ENCODE assay signal across 27 mouse cellular contexts in the genomic region with DNA sequence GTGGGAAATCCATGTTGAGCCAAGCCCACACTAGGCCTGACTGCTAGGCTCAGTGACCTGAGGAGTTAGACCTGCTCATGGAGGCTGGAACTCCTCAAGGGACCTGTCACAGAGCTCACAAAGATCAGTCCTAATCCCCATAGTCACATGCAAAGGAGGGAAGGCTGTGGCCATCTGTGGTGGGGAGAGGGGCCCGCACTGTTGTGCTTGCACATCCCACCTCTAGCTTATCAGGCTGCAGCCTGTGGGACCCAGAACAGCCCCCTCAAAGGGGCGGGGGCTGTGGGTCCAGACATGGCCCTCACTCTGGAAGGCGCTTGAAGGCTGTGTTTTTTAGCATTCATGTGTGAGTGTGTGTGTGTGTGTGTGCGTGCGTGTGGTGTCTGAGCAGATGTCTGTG.
A peak's percentile ranks its signal among the peaks of the same experiment; 100 is the strongest.
DNase-seq lines count a peak whose midpoint lies in the region; ATAC-seq and TF ChIP-seq lines count a peak whose summit lies in the region.
"Had no signal": no experiment of that assay in that cellular context is flagged by ENCODE, and none has a peak within 500 bp of the region (broad histone marks: within the 10 kb centered on the region; RNA-seq: fewer than 3 reads in every experiment).

No protein-coding gene starts in this region.

- H3K27me3 ChIP-seq in forebrain, embryonic 12.5 days: no peaks in the 10 kb centered on the region
- H3K27me3 ChIP-seq in forebrain, embryonic 13.5 days: no peaks in the 10 kb centered on the region; the same call in 1 of the 2 replicates
- H3K27me3 ChIP-seq in hindbrain, postnatal 0 days (ENCODE audit: insufficient read depth, low read length): no peaks in the 10 kb centered on the region
- peaks cover 54% of the 10 kb centered on the region for H3K27me3 ChIP-seq in hindbrain, embryonic 13.5 days
- H3K27me3 ChIP-seq in liver, embryonic 11.5 days (replicated peaks; ENCODE audit: control insufficient read depth, insufficient read depth, low read length): peaks cover 4% of the 10 kb centered on the region; the same call in 1 of the 2 replicates
- H3K27me3 ChIP-seq: embryonic facial prominence, embryonic 12.5 days; Patski had no signal

- 0 out of 2 replicates have a peak, but pooled peaks have one; percentile 3 for ATAC-seq in forebrain, embryonic 12.5 days (ENCODE audit: low FRiP score)
- no peak for ATAC-seq in forebrain, embryonic 13.5 days
- ATAC-seq in hindbrain, postnatal 0 days: 0 out of 2 replicates have a peak, but pooled peaks have one; percentile 10
- ATAC-seq in hindbrain, embryonic 13.5 days (ENCODE audit: low FRiP score): no peak
- ATAC-seq in liver, embryonic 11.5 days (replicated peaks; ENCODE audit: low FRiP score): no peak
- ATAC-seq: liver, embryonic 12.5 days; liver, postnatal 0 days; Patski had no signal

- no peaks in the 10 kb centered on the region for H3K36me3 ChIP-seq in forebrain, embryonic 12.5 days (replicated peaks)
- H3K36me3 ChIP-seq in forebrain, embryonic 13.5 days (ENCODE audit: poor library complexity, severe bottlenecking): no peaks in the 10 kb centered on the region
- no peaks in the 10 kb centered on the region for H3K36me3 ChIP-seq in hindbrain, postnatal 0 days (ENCODE audit: insufficient read depth, low read length)
- H3K36me3 ChIP-seq in hindbrain, embryonic 13.5 days: no peaks in the 10 kb centered on the region
- no peaks in the 10 kb centered on the region for H3K36me3 ChIP-seq in liver, embryonic 11.5 days (ENCODE audit: control insufficient read depth, insufficient read depth, low read length)
- H3K36me3 ChIP-seq: embryonic facial prominence, embryonic 12.5 days; G1E; heart, embryonic 13.5 days; limb, embryonic 12.5 days; liver, embryonic 12.5 days had no signal

- H3K4me2 ChIP-seq in forebrain, embryonic 12.5 days: no peak overlapping the region
- H3K4me2 ChIP-seq in forebrain, embryonic 13.5 days: no peak overlapping the region
- no peak overlapping the region for H3K4me2 ChIP-seq in hindbrain, postnatal 0 days (ENCODE audit: low read depth, low read length)
- H3K4me2 ChIP-seq in hindbrain, embryonic 13.5 days: no peak overlapping the region
- H3K4me2 ChIP-seq in liver, embryonic 11.5 days: no peak overlapping the region
- H3K4me2 ChIP-seq: embryonic facial prominence, embryonic 12.5 days; heart, embryonic 13.5 days; limb, embryonic 12.5 days; liver, embryonic 12.5 days had no signal

- WGBS in forebrain, embryonic 12.5 days: 69% methylated on average over 5 of the region's 5 CpGs
- 76% methylated on average over 5 of the region's 5 CpGs for WGBS in forebrain, embryonic 13.5 days
- 71% methylated on average over 5 of the region's 5 CpGs for WGBS in hindbrain, postnatal 0 days
- WGBS in hindbrain, embryonic 13.5 days: 76% methylated on average over 5 of the region's 5 CpGs
- 75% methylated on average over 5 of the region's 5 CpGs for WGBS in liver, embryonic 11.5 days

- peaks cover 64% of the 10 kb centered on the region for H3K4me1 ChIP-seq in forebrain, embryonic 12.5 days
- peaks cover 53% of the 10 kb centered on the region for H3K4me1 ChIP-seq in forebrain, embryonic 13.5 days
- no peaks in the 10 kb centered on the region for H3K4me1 ChIP-seq in hindbrain, postnatal 0 days (ENCODE audit: insufficient read depth, low read length)
- peaks cover 37% of the 10 kb centered on the region for H3K4me1 ChIP-seq in hindbrain, embryonic 13.5 days (replicated peaks)
- no peaks in the 10 kb centered on the region for H3K4me1 ChIP-seq in liver, embryonic 11.5 days (replicated peaks; ENCODE audit: control insufficient read depth, insufficient read depth, low read length)
- H3K4me1 ChIP-seq: liver, embryonic 12.5 days; megakaryocyte, embryonic 14.5 days had no signal

- no peak for TF ChIP-seq CTCF in hindbrain, postnatal 0 days (IDR thresholded peaks at IDR 0.05; ENCODE audit: low read depth)

- no peak overlapping the region for H3K9ac ChIP-seq in forebrain, embryonic 12.5 days
- H3K9ac ChIP-seq in forebrain, embryonic 13.5 days: no peak overlapping the region
- no peak overlapping the region for H3K9ac ChIP-seq in hindbrain, postnatal 0 days (replicated peaks; ENCODE audit: low read length)
- no peak overlapping the region for H3K9ac ChIP-seq in hindbrain, embryonic 13.5 days
- H3K9ac ChIP-seq in liver, embryonic 11.5 days (ENCODE audit: low read depth, low read length): no peak overlapping the region
- H3K9ac ChIP-seq: embryonic facial prominence, embryonic 12.5 days; heart, embryonic 13.5 days; limb, embryonic 12.5 days; liver, embryonic 12.5 days; liver, postnatal 0 days had no signal

- H3K4me3 ChIP-seq in forebrain, embryonic 12.5 days (replicated peaks): no peak overlapping the region
- no peak overlapping the region for H3K4me3 ChIP-seq in forebrain, embryonic 13.5 days
- no peak overlapping the region for H3K4me3 ChIP-seq in hindbrain, postnatal 0 days (ENCODE audit: low read length)
- H3K4me3 ChIP-seq in hindbrain, embryonic 13.5 days: no peak overlapping the region
- H3K4me3 ChIP-seq in liver, embryonic 11.5 days (ENCODE audit: low read depth, low read length): no peak overlapping the region
- H3K4me3 ChIP-seq: embryonic facial prominence, embryonic 12.5 days; heart, adult 2 months; heart, embryonic 13.5 days; limb, embryonic 12.5 days; liver, embryonic 12.5 days; megakaryocyte, embryonic 14.5 days had no signal

- H3K27ac ChIP-seq in forebrain, embryonic 12.5 days: 0 out of 2 replicates have a peak overlapping the region, but pooled peaks have one; percentile 86
- H3K27ac ChIP-seq in forebrain, embryonic 13.5 days: no peak overlapping the region
- no peak overlapping the region for H3K27ac ChIP-seq in hindbrain, postnatal 0 days
- H3K27ac ChIP-seq in hindbrain, embryonic 13.5 days: no peak overlapping the region
- H3K27ac ChIP-seq in liver, embryonic 11.5 days (ENCODE audit: low read depth, low read length): no peak overlapping the region
- H3K27ac ChIP-seq: embryonic facial prominence, embryonic 12.5 days; heart, adult 2 months; heart, embryonic 13.5 days; liver, embryonic 12.5 days had no signal

- H3K9me3 ChIP-seq in forebrain, embryonic 12.5 days: no peaks in the 10 kb centered on the region
- no peaks in the 10 kb centered on the region for H3K9me3 ChIP-seq in forebrain, embryonic 13.5 days (replicated peaks)
- no peaks in the 10 kb centered on the region for H3K9me3 ChIP-seq in hindbrain, postnatal 0 days (ENCODE audit: low read length)
- no peaks in the 10 kb centered on the region for H3K9me3 ChIP-seq in hindbrain, embryonic 13.5 days
- no peaks in the 10 kb centered on the region for H3K9me3 ChIP-seq in liver, embryonic 11.5 days (ENCODE audit: control insufficient read depth, low read length)
- H3K9me3 ChIP-seq: embryonic facial prominence, embryonic 12.5 days; G1E; heart, embryonic 13.5 days; limb, embryonic 12.5 days; liver, embryonic 12.5 days; megakaryocyte, embryonic 14.5 days had no signal

- DNase-seq in hindbrain, postnatal 0 days (ENCODE audit: low spot score): no peak
- DNase-seq in retina, postnatal 1 day: peak; percentile 68
- no peak for DNase-seq in retina, embryonic 14.5 days (ENCODE audit: low spot score)
- no peak for DNase-seq in liver, embryonic 11.5 days (ENCODE audit: low spot score)
- DNase-seq: adrenal gland, postnatal 10 days; cerebellum, adult 11 months; cerebellum, adult 9-10 months; cerebellum, postnatal 36 days; heart, adult 2 months; heart, postnatal 14 days; kidney, adult 11 months; kidney, postnatal 14 days; layer of hippocampus, adult 9-11 months; liver, postnatal 0 days; lung, postnatal 36 days; thymus, adult 2 months; thymus, postnatal 36 days had no signal

Comparison
In these comparisons a context has a peak if more than half of its experiments do, and no peak if none do; other contexts are left out.
1. ATAC-seq: peak in forebrain, embryonic 12.5 days (single experiment) and hindbrain, postnatal 0 days (single experiment); none in forebrain, embryonic 13.5 days (single experiment), hindbrain, embryonic 13.5 days (single experiment) and liver, embryonic 11.5 days (single experiment).